Mouse (Mus musculus) cortical plate, adult 2 months (tissue): ENCODE results near the gene Efnb1.

Source experiments
- CTCF ChIP-seq: fragments of 200-500 bp; IDR thresholded peaks from 2 replicates; pipeline ENCODE4 v1.5.1; 2011; ENCODE audit warnings: mild to moderate bottlenecking, control low read depth, low read length; ENCODE audit not compliant: insufficient read depth; ENCODE audit errors: extremely low read depth
- POLR2A ChIP-seq: fragments of 200-500 bp; IDR thresholded peaks from 2 replicates; pipeline ENCODE4 v1.6.1; 2011; ENCODE audit warnings: mild to moderate bottlenecking, low read length, control low read depth; ENCODE audit not compliant: insufficient read depth; ENCODE audit errors: extremely low read depth

DNA sequence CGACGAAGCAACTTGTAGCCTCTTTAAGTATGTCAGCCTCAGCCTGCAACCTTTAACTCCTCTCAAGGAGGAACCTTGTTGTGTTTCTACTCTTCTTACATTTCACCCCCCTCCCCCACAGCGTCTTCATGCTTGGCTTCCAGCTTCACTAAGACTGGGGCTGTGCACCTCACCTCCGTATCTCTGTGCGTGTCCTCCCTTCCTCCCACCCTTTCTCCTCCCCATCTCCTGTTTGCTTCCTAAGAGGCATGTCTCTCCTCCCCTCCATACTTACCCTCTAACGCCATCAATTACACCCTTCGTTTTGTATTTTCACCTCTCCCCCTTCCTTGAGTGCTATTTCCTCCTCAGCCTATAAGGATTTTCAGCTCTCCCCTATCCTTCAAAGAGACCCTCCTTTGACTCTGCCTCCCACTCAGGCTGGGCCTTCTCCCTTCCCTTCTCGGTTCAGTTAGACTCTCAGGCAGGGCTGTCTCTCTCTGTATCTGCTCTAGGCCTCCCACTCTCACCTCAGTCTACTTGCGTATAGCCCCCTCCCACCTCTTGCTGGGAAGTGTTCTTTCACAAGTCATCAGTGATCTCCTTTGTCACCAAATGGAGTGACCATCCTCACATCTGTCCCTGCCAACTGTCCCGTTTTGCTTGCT, 55.6 kb downstream of the Efnb1 start:
- TF ChIP-seq CTCF (no peak), POLR2A (no peak)
